Mouse (Mus musculus) lung, embryonic 14.5 days (tissue): ENCODE measurements around the gene Dxo. TPM values are rescaled to one million over a fixed set of nuclear protein-coding genes. Genes with fewer than 3 reads are reported as not detected.

Experiments
- ATAC-seq: fragments of 200-750 bp; cut with Nextera tagmentation; 2 replicates; pipeline ENCODE4 v1.8.0; 2017; ENCODE audit warnings: mild to moderate bottlenecking, moderate TSS enrichment, moderate library complexity; ENCODE audit not compliant: insufficient read depth
- DNase-seq: peaks from one replicate; pipeline ENCODE4 v3.0.0-alpha.2; 2015
- H3K27ac ChIP-seq: fragments of 300-500 bp; sonication (generic); 2 replicates; pipeline ENCODE4 v1.5.1; 2014; ENCODE audit warnings: low read depth, mild to moderate bottlenecking, moderate library complexity
- H3K27me3 ChIP-seq: fragments of 300-500 bp; sonication (generic); 2 replicates; pipeline ENCODE4 v1.6.1; 2014; ENCODE audit warnings: low read length, control low read depth; ENCODE audit not compliant: insufficient read depth
- H3K36me3 ChIP-seq: fragments of 300-500 bp; sonication (generic); 2 replicates; pipeline ENCODE4 v1.6.1; 2014; ENCODE audit warnings: control low read depth; ENCODE audit not compliant: insufficient read depth
- H3K4me1 ChIP-seq: fragments of 300-500 bp; sonication (generic); 2 replicates; pipeline ENCODE4 v1.6.1; 2014; ENCODE audit warnings: antibody characterized with exemption, control low read depth; ENCODE audit not compliant: insufficient read depth
- H3K4me2 ChIP-seq: fragments of 300-500 bp; sonication (generic); 2 replicates; pipeline ENCODE4 v1.6.1; 2014; ENCODE audit warnings: mild to moderate bottlenecking
- H3K4me3 ChIP-seq: fragments of 300-500 bp; sonication (generic); 2 replicates; pipeline ENCODE4 v1.5.1; 2014; ENCODE audit warnings: low read depth, low read length
- H3K9ac ChIP-seq: fragments of 300-500 bp; sonication (generic); 2 replicates; pipeline ENCODE4 v1.6.1; 2014
- H3K9me3 ChIP-seq: fragments of 300-500 bp; sonication (generic); 2 replicates; pipeline ENCODE4 v1.6.1; 2016; ENCODE audit warnings: low read depth, low read length, control low read depth
- CTCF ChIP-seq: IDR thresholded peaks from 2 replicates; pipeline ENCODE4 v1.5.1; 2016; ENCODE audit warnings: antibody characterized with exemption, low read depth
- WGBS: fragments of 180-500 bp; shearing (Covaris S2); extraction: QIAGEN DNeasy Blood & Tissue Kit; methylation state at CpG from one replicate; pipeline ENCODE4 v1.1.7; 2014; 5-methylcytosine and 5-hydroxymethylcytosine counted together
- microRNA-seq: library from miRNA; unstranded; fragments of <30 nt; microRNA quantifications from one replicate; pipeline ENCODE4, GENCODE M21; 2016; ENCODE audit warnings: borderline number of aligned reads
- polyA plus RNA-seq: library from polyadenylated mRNA; unstranded; fragments of >200 nt; fragmentation: Nextera tagmentation; extraction: Ambion mirVana; gene quantifications from 2 replicates; pipeline ENCODE4 v1.2.1, GENCODE M21; 2014

Dxo gene
- polyA plus RNA-seq, 1 experiment from 2014 or later: 71.5 TPM

GRCm38 (mm10) chr17:34883332-34883731 is 46.5 kb downstream of the Dxo start:
- ATAC-seq (no peak), DNase-seq (no peak)
- H3K9ac ChIP-seq: no peak overlapping the region
- H3K27ac ChIP-seq: no peak overlapping the region
- no peak for TF ChIP-seq CTCF
- H3K4me2 ChIP-seq: no peak overlapping the region
- H3K4me3 ChIP-seq: no peak overlapping the region
- H3K4me1 ChIP-seq: no peaks in the 10 kb centered on the region
- no peaks in the 10 kb centered on the region for H3K9me3 ChIP-seq
- 56% methylated on average over 3 of the region's 3 CpGs for WGBS
- H3K27me3 ChIP-seq: no peaks in the 10 kb centered on the region
- H3K36me3 ChIP-seq: no peaks in the 10 kb centered on the region

DNA sequence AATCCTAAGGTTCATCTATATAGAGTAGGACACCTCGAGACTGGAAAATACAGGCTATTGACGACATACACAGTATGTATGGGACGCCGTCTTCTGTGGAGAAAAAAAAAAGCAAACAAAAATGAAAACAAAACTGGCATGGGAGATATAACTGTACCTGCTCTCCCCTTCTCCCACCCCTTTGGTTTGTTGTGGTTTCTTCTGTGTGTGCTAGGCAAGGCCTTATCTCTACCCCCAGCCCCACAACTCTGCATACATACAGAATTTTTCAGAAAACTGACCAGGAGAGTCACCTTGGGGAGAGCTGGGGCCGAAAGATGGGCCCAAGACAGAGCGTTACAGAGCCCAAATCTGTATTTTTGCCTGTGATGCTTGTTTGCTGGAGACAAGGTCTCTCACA is 47.9 kb downstream of the Dxo start:
- TF ChIP-seq CTCF: no peak
- H3K36me3 ChIP-seq: no peaks in the 10 kb centered on the region
- no peak for DNase-seq
- no peak for ATAC-seq
- no peaks in the 10 kb centered on the region for H3K9me3 ChIP-seq
- no peaks in the 10 kb centered on the region for H3K27me3 ChIP-seq
- no peak overlapping the region for H3K4me3 ChIP-seq
- H3K9ac ChIP-seq: no peak overlapping the region
- no peak overlapping the region for H3K4me2 ChIP-seq
- WGBS: 82% methylated on average over 6 of the region's 6 CpGs
- no peaks in the 10 kb centered on the region for H3K4me1 ChIP-seq
- no peak overlapping the region for H3K27ac ChIP-seq

DNA sequence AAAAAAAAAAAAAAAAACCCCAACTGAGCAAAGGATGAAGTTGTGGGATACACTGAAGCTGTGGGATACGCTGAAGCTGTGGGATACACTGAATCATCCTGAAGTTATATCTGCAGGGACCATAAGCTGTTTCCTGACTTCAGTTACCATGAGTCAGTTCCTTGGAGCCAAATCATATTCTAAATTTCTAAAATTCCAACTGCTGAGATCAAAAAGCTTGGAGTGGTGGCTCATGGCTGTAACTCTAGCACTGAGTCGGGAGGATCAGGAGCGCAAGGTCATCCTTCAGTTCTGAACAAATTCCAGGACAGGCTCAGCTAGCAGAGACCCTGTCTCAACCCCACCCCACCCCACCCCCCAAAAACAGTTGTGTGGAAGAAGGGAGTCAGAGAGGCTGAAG is 48.8 kb downstream of the Dxo start:
- 58% methylated on average over 3 of the region's 3 CpGs for WGBS
- Histone ChIP-seq H3K9me3 (no peaks in the 10 kb centered on the region), H3K27ac (no peak overlapping the region), H3K4me3 (no peak overlapping the region), H3K9ac (no peak overlapping the region), H3K4me1 (no peaks in the 10 kb centered on the region), H3K36me3 (no peaks in the 10 kb centered on the region), H3K27me3 (no peaks in the 10 kb centered on the region), H3K4me2 (no peak overlapping the region)
- DNase-seq (no peak), ATAC-seq (no peak)
- no peak for TF ChIP-seq CTCF

- Histone ChIP-seq H3K9me3 (no peaks in the 10 kb centered on the region), H3K4me3 (no peak overlapping the region), H3K27ac (no peak overlapping the region), H3K27me3 (no peaks in the 10 kb centered on the region), H3K9ac (no peak overlapping the region), H3K4me1 (no peaks in the 10 kb centered on the region), H3K36me3 (no peaks in the 10 kb centered on the region), H3K4me2 (no peak overlapping the region)
- 82% methylated on average over 5 of the region's 5 CpGs for WGBS
- TF ChIP-seq CTCF: no peak
- ATAC-seq: no peak
- DNase-seq: no peak
These were observed 51.1 kb downstream of the Dxo start for GRCm38 (mm10) chr17:34887942-34888341.

Small RNA genes lying within 50 kb of the gene (microRNA-seq; reads per million reads assigned to microRNA genes)
- not detected for gene Mir6970
- gene Mir6971: 2.1 reads per million
- not detected for gene Mir6972

Other genes starting within 250 kb of the Dxo start
- 13.6 and 14.5 TPM in 2 replicates for gene Gpsm3, start 247.2 kb upstream of the Dxo start, polyA plus RNA-seq
- 10.1 and 10.4 TPM in 2 replicates for gene Pbx2, start 245.8 kb upstream of the Dxo start, polyA plus RNA-seq
- 64.7 and 74.6 TPM in 2 replicates for gene Ager, start 239.2 kb upstream of the Dxo start, polyA plus RNA-seq
- gene Rnf5, start 233.3 kb upstream of the Dxo start, polyA plus RNA-seq: 78.7 and 84.9 TPM in 2 replicates
- 52.5 and 54.1 TPM in 2 replicates for gene Agpat1, start 232.8 kb upstream of the Dxo start, polyA plus RNA-seq
- 1.5 and 2.1 TPM in 2 replicates for gene Egfl8, start 221.0 kb upstream of the Dxo start, polyA plus RNA-seq
- 24.5 and 25.6 TPM in 2 replicates for gene Ppt2, start 208.5 kb upstream of the Dxo start, polyA plus RNA-seq
- gene Prrt1, start 207.5 kb upstream of the Dxo start, polyA plus RNA-seq: 0.14 TPM in 1 of 2 replicates, not detected in the other
- gene Fkbpl, start 192.3 kb upstream of the Dxo start, polyA plus RNA-seq: 9.7 and 11.1 TPM in 2 replicates
- gene Atf6b, start 189.9 kb upstream of the Dxo start, polyA plus RNA-seq: 66.5 and 74.8 TPM in 2 replicates
- gene Tnxb, start 166.5 kb upstream of the Dxo start, polyA plus RNA-seq: 0.38 and 0.45 TPM in 2 replicates
- gene C4b, start 93.1 kb upstream of the Dxo start, polyA plus RNA-seq: not detected in 2 replicates
- gene Cyp21a1, start 32.5 kb upstream of the Dxo start, polyA plus RNA-seq: not detected in 2 replicates
- gene Stk19, start 74 bp upstream of the Dxo start, polyA plus RNA-seq: 22.2 and 25.0 TPM in 2 replicates
- gene Skiv2l, start 13.2 kb downstream of the Dxo start, polyA plus RNA-seq: 44.6 and 50.3 TPM in 2 replicates
- gene Nelfe, start 13.4 kb downstream of the Dxo start, polyA plus RNA-seq: 110 and 115 TPM in 2 replicates
- gene Cfb, start 25.5 kb downstream of the Dxo start, polyA plus RNA-seq: 1.8 and 2.5 TPM in 2 replicates
- gene Zbtb12, start 42.5 kb downstream of the Dxo start, polyA plus RNA-seq: 0.81 and 1.2 TPM in 2 replicates
- not detected in 2 replicates for gene Gm20547, start 45.0 kb downstream of the Dxo start, polyA plus RNA-seq
- 1.3 and 1.4 TPM in 2 replicates for gene C2, start 61.2 kb downstream of the Dxo start, polyA plus RNA-seq
- 64.1 and 71.0 TPM in 2 replicates for gene Ehmt2, start 61.5 kb downstream of the Dxo start, polyA plus RNA-seq
- gene Slc44a4, start 77.4 kb downstream of the Dxo start, polyA plus RNA-seq: 0.42 and 0.55 TPM in 2 replicates
- 10.6 and 11.6 TPM in 2 replicates for gene Neu1, start 94.2 kb downstream of the Dxo start, polyA plus RNA-seq
- 0.16 and 0.35 TPM in 2 replicates for gene Hspa1b, start 122.2 kb downstream of the Dxo start, polyA plus RNA-seq
- 1.3 TPM in 1 of 2 replicates, not detected in the other for gene Gm20481, start 132.9 kb downstream of the Dxo start, polyA plus RNA-seq
- gene Hspa1a, start 135.1 kb downstream of the Dxo start, polyA plus RNA-seq: 2.0 and 2.1 TPM in 2 replicates
- gene Hspa1l, start 135.7 kb downstream of the Dxo start, polyA plus RNA-seq: 0.83 and 1.1 TPM in 2 replicates
- gene Lsm2, start 144.8 kb downstream of the Dxo start, polyA plus RNA-seq: 241 and 265 TPM in 2 replicates
- gene Vars, start 164.0 kb downstream of the Dxo start, polyA plus RNA-seq: 135 and 161 TPM in 2 replicates
- gene Vwa7, start 179.6 kb downstream of the Dxo start, polyA plus RNA-seq: 0.11 and 0.47 TPM in 2 replicates
- 16.1 and 17.2 TPM in 2 replicates for gene Sapcd1, start 191.0 kb downstream of the Dxo start, polyA plus RNA-seq
- gene Msh5, start 209.7 kb downstream of the Dxo start, polyA plus RNA-seq: 4.2 and 4.6 TPM in 2 replicates
- gene Clic1, start 212.9 kb downstream of the Dxo start, polyA plus RNA-seq: 67.1 and 73.6 TPM in 2 replicates
- 319 and 338 TPM in 2 replicates for gene Ddah2, start 222.0 kb downstream of the Dxo start, polyA plus RNA-seq
- 0.38 TPM in 1 of 2 replicates, not detected in the other for gene Ly6g6c, start 228.4 kb downstream of the Dxo start, polyA plus RNA-seq
- gene Mpig6b, start 229.2 kb downstream of the Dxo start, polyA plus RNA-seq: 0.95 and 1.4 TPM in 2 replicates
- 0.39 and 0.43 TPM in 2 replicates for gene Ly6g6e, start 239.9 kb downstream of the Dxo start, polyA plus RNA-seq
- gene Ly6g6d, start 241.0 kb downstream of the Dxo start, polyA plus RNA-seq: 2.7 and 4.0 TPM in 2 replicates
- gene Ly6g6f, start 248.6 kb downstream of the Dxo start, polyA plus RNA-seq: 0.49 and 0.96 TPM in 2 replicates